Mouse (Mus musculus): ENCODE results near the gene Duox2.

The Duox2 gene

GRCm38 (mm10) chr2:122240735-122241134, 57.5 kb downstream of the Duox2 start:
- no peak for DNase-seq (ENCODE audit: extremely low spot score)

- no peak for DNase-seq (ENCODE audit: extremely low spot score)
Measured at GRCm38 (mm10) chr2:122237891-122238470, 60.3 kb downstream of the Duox2 start.

GRCm38 (mm10) chr2:122236321-122236720, 61.9 kb downstream of the Duox2 start:
- no peak for DNase-seq (ENCODE audit: extremely low spot score)

- no peak for DNase-seq (ENCODE audit: extremely low spot score)
Measured at GRCm38 (mm10) chr2:122235425-122235824, 62.8 kb downstream of the Duox2 start.

- peak; percentile 94 for DNase-seq (ENCODE audit: extremely low spot score)
Measured at GRCm38 (mm10) chr2:122234611-122235288, 63.5 kb downstream of the Duox2 start, which contains the start of gene Sord. Sord (plus strand) TSS chr2:122234749.

GRCm38 (mm10) chr2:122233759-122234557, 64.3 kb downstream of the Duox2 start:
- DNase-seq (ENCODE audit: extremely low spot score), result peak; percentile 48

- no peak for DNase-seq (ENCODE audit: extremely low spot score)
Measured at GRCm38 (mm10) chr2:122233341-122233740, 64.9 kb downstream of the Duox2 start.

GRCm38 (mm10) chr2:122231616-122232015, 66.6 kb downstream of the Duox2 start:
- DNase-seq (ENCODE audit: extremely low spot score), result no peak

- DNase-seq (ENCODE audit: extremely low spot score), result no peak
Measured at GRCm38 (mm10) chr2:122230395-122230794, 67.9 kb downstream of the Duox2 start.
